Mouse (Mus musculus) induced T-regulatory cell, adult 2 months (primary cell): ENCODE data around the gene Acsl4.

ENCODE experiments used
- DNase-seq: peaks from one replicate; pipeline ENCODE4 v3.0.0-alpha.2; 2012; ENCODE audit warnings: low read depth

Gene Acsl4

GRCm38 (mm10) chrX:142390247-142390908, at the start of gene Acsl4:
Acsl4 (minus strand) TSS chrX:142390535.
- peak; percentile 89 for DNase-seq

DNA sequence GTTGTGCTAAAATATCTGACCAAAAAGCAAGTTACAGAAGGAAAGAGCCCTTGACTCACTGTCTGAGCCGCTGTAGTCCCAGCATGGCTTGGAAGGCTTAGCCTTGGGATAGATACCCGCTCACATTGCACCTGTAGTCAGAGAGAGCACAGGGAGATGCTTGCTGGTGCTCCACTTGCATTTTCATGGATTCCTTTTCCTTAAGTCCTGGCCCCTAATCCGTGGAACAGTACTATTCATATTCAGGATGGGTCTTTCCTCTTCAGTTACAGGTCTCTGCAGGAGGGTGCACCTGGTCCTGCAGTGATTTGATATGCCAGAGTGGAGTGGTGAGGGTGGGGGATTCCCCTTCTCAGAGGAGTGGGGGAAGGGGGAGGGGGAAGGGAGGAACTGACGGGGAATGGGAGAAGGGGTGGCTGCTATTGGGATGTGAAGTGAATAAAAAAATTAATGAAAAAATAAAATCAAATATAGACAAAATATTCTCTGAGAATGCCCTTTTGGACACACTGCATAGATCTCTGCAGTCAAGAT, 47.7 kb upstream of the Acsl4 start:
- no peak for DNase-seq

- no peak for DNase-seq
Observed at GRCm38 (mm10) chrX:142432846-142433245, 42.5 kb upstream of the Acsl4 start.

- DNase-seq = no peak
Observed at GRCm38 (mm10) chrX:142427111-142427510, 36.8 kb upstream of the Acsl4 start.

- DNase-seq = no peak
Observed at GRCm38 (mm10) chrX:142426628-142427027, 36.3 kb upstream of the Acsl4 start.

GRCm38 (mm10) chrX:142413884-142414283, 23.5 kb upstream of the Acsl4 start:
- no peak for DNase-seq

GRCm38 (mm10) chrX:142410060-142410459, 19.7 kb upstream of the Acsl4 start:
- DNase-seq = no peak

DNA sequence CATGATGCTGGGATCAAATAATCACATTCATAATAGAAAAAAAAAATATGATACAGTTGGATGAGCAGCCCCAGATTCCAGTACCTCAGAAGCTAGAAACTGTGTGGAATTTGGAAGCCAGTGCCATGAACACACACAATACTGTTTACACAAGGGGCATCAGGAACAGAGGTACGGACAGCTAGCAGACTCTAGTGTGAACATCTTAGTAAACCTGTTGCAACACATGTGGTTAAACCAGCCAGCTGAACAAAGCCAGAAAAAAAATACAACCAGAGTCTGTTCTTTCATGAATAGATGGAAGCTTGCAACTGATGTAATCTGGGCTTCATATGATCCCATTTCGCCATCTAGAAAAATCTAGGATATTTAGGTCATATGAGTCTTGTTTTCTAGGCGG, 19.0 kb upstream of the Acsl4 start:
- DNase-seq = no peak

GRCm38 (mm10) chrX:142403114-142403513, 12.8 kb upstream of the Acsl4 start:
- no peak for DNase-seq

DNA sequence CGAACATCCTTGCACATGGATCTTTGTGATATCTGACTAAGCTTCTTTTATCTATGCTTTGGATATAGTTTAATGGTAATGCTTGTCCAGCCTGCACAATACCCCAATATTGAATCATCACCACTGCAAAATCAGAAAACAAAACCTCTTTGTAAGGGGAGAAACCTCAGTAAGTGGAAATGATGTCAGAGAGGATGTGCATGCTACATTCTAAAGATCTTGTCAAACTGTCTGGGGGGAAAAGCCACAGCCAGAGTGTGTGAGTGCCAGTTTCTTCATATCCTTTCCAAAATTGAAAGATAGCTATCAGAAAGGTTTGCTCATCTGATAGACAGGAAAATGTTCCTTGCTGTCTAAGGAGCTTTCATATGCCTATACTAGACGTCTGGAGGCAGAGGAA, 8.3 kb upstream of the Acsl4 start:
- DNase-seq = peak; percentile 41

GRCm38 (mm10) chrX:142390909-142391265, 552 bp upstream of the Acsl4 start:
- no peak for DNase-seq

DNA sequence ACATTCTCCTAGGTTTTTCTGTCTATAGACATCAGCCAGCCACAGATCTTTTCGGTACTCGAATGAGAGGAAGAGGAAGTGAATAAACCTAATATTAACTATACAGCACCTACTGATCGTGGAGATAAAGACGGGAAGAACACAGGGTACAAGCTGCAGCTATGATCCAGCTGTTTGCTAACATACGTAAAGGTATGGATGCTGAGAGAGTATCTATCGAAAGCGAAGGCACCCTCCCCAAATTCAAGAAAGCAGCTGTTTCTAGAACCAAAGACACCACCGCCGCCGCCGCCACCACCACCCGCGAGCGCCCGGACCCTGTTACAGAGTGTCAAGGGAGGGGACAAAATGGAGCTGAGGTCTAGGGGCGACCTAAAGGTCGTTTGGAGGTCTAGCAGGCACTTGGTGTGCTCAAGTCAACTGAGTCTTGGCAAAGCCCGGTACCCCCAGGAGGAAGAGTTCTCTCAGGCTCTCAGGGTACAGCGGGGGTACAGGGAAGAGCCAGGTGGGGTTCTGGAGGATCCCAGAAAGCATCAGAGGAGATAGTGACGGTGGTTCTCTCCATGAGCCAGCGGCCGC, 665 bp downstream of the Acsl4 start:
- DNase-seq = peak; percentile 60

GRCm38 (mm10) chrX:142388141-142388540, 2.2 kb downstream of the Acsl4 start:
- DNase-seq = no peak

DNA sequence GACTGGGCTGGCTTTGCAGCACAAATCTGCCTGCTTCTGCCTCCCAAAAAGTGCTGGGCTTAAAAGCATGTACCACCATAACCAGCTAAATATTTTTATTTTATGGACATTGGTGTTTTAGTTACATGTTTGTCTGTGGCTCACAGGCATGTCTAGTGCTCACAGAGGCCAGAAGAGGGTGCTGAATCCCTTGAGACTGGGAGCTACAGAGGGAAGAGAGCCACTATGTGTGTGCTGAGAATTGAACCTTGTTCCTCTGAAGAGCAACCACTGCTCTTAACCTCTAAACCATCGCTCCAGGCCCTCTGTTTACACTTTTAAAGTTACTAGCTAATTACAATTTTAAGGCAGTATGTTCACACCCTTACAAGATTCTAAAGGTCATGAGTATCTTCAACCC, 2.7 kb downstream of the Acsl4 start:
- peak; percentile 36 for DNase-seq

- DNase-seq = no peak
Observed at GRCm38 (mm10) chrX:142384918-142385317, 5.4 kb downstream of the Acsl4 start.

- DNase-seq = peak; percentile 58
Observed at GRCm38 (mm10) chrX:142379894-142380293, 10.4 kb downstream of the Acsl4 start.

DNA sequence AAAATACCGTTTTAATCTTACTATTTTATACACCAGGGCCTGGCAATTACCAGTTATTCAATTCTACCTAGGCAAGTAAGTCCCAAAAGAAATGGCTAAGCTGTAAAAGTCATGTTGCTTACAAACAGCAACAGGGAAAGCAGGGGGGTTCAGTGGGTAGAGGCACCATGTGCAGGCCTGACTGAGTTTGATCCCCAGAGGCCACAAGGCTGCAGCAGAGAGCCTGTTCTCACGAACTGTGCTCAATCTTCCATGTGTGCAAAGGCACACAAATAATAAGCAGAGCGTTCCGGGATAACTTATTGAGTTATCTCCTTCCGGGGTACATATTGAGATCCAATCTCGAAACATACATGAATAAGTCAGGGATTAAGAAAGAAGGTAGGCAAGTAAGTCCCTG, 12.3 kb downstream of the Acsl4 start:
- no peak for DNase-seq

DNA sequence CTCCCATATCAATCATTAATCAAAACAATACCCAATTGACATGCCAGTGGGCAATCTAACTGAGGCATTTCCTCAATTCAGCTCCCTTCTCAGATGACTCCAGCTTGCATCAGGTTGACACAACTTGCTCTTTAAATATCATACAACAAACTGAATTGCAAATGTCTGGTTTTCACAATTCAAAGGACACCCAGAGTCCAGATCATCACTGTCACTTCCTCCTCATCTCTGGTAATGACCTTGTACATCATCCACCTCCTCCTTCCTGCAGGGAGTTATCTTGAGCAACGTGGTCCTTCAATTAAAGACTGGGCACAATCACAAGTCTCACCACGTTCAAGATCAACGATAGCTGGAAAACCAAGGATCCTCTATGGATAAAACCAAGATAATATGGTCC, 13.0 kb downstream of the Acsl4 start:
- DNase-seq = no peak

GRCm38 (mm10) chrX:142376747-142377146, 13.6 kb downstream of the Acsl4 start:
- DNase-seq = no peak

DNA sequence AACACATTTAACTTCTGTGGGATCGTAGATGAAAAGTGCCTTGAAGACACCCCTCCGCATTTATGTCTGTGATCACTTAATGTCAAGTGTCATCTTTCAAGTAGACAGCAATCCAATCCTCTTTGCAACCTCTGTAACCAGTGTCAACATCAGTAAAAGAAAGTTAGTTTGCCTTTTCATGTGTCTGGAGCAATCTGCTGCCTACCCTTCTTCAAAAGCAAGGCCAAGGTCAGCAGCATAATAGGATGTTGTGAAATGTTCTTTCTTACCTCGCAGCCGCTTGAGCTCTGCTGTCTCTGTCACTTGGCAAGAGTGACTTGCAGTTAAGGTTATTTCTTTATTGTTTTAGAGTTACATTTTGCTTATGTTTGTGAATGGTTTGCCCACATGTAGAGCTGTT, 14.8 kb downstream of the Acsl4 start:
- DNase-seq = no peak

GRCm38 (mm10) chrX:142372393-142372792, 17.9 kb downstream of the Acsl4 start:
- DNase-seq = peak; percentile 78

- DNase-seq = peak; percentile 43
Observed at GRCm38 (mm10) chrX:142369935-142370334, 20.4 kb downstream of the Acsl4 start.

DNA sequence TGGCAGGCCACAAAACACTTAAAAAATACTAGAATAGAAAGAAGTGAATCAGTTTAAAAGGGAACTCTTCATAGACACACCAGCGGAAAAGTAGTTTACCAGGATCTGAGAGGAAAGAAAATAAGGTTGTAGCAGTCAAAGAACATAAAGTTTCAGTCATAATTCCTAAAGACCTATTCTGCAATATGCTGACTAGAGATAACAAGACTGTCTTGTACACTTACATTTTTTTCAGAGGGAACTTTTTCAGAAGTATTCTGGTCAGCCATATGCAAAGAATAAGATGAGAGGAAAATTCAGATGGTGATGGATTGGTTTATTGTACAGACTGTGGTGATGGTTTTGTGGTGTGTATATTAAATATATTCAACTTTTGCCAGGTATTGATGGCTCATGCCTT, 26.5 kb downstream of the Acsl4 start:
- no peak for DNase-seq

DNA sequence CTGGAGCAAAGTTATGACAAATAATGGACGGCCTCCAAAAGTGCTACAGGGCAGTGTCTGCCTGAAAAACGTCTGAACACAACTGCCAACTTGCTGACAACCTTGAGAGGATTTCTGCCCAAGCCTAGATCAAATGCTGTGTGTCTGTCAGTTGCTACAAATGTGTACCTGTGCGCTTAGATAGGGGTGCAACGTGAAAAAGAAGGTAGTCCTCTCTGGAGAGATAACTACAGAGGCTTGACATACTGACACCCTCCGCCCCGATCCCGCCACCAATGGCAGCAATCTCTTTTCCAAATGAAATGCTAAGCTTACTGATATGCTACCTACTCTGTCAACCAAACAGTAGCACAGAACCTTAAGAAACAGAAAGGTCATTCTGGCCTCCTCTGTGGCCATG, 31.3 kb downstream of the Acsl4 start:
- DNase-seq = no peak
